Mouse (Mus musculus): ENCODE data around the gene Glrp1. TPM values are rescaled to one million over a fixed set of nuclear protein-coding genes. Genes with fewer than 3 reads are reported as not detected.

The Glrp1 gene
- total and polyA plus RNA-seq, 2 experiments from 2014 or later = 0.26 TPM; not detected in 1

DNA sequence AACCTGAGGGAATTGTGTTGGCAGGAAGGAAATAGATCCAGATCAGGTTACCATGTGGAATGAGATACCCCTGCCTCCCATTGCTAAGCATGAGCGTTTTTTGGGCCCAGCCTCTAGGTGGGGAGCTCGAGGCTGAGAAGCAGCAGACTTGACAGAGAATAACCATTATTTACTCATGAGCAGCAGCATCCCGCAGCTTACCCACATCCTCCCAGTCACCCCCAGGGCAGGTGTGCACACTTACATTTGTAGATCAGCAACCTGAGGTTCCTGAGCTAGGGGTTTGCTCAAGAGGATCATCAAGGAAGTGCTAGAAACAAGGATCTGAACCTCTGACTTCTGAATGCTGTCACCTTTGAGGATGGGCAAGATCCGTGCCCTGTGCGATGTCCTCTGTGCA, 3.5 kb downstream of the Glrp1 start:
- H3K4me2 ChIP-seq (ENCODE audit: low read depth, low read length) = no peak overlapping the region
- H3K27me3 ChIP-seq (ENCODE audit: control insufficient read depth, insufficient read depth, low read length) = no peaks in the 10 kb centered on the region
- 78% methylated on average over 5 of the region's 5 CpGs for WGBS
- no peak overlapping the region for H3K9ac ChIP-seq (replicated peaks; ENCODE audit: low read depth, low read length)
- TF ChIP-seq CTCF (IDR thresholded peaks at IDR 0.05; ENCODE audit: low read depth) = no peak
- TF ChIP-seq EP300 (IDR thresholded peaks at IDR 0.05; ENCODE audit: low read depth) = no peak
- no peaks in the 10 kb centered on the region for H3K36me3 ChIP-seq (replicated peaks; ENCODE audit: control insufficient read depth, insufficient read depth, low read length)
- H3K27ac ChIP-seq (ENCODE audit: low read depth) = no peak overlapping the region
- no peaks in the 10 kb centered on the region for H3K9me3 ChIP-seq (replicated peaks; ENCODE audit: control insufficient read depth, low read length)
- DNase-seq (ENCODE audit: low spot score) (no peak), ATAC-seq (ENCODE audit: insufficient read depth, low read depth) (no peak)
- H3K4me1 ChIP-seq (ENCODE audit: control insufficient read depth, insufficient read depth) = no peaks in the 10 kb centered on the region
- no peak overlapping the region for H3K4me3 ChIP-seq (ENCODE audit: low read depth, low read length)

DNA sequence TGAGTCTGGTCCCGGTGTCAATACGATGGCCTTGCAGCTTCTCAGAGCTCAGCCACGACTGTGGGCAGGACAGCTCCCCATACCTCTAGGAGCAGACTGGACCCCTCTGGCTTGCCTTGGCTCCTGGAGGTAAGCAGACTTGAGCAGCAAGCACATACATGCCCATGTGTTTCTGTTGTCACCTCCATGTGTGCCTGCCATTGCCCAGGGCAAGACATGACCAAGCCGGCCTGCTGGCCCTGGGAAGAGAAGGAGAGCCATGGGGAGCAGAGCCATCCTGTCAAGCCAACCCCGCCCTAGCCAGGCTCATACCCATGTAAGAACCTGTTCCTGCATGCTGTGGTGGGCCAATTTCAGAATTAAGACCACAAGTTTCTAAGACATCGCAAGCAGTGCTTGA, 4.2 kb downstream of the Glrp1 start:
- Histone ChIP-seq H3K9me3 (replicated peaks; ENCODE audit: control insufficient read depth, low read length) (no peaks in the 10 kb centered on the region), H3K36me3 (replicated peaks; ENCODE audit: control insufficient read depth, insufficient read depth, low read length) (no peaks in the 10 kb centered on the region), H3K4me2 (ENCODE audit: low read depth, low read length) (no peak overlapping the region), H3K4me1 (ENCODE audit: control insufficient read depth, insufficient read depth) (no peaks in the 10 kb centered on the region), H3K27me3 (ENCODE audit: control insufficient read depth, insufficient read depth, low read length) (no peaks in the 10 kb centered on the region), H3K4me3 (ENCODE audit: low read depth, low read length) (no peak overlapping the region), H3K27ac (ENCODE audit: low read depth) (no peak overlapping the region), H3K9ac (replicated peaks; ENCODE audit: low read depth, low read length) (no peak overlapping the region)
- ATAC-seq (ENCODE audit: insufficient read depth, low read depth) (no peak), DNase-seq (ENCODE audit: low spot score) (no peak)
- 82% methylated on average over 6 of the region's 6 CpGs for WGBS
- TF ChIP-seq CTCF (IDR thresholded peaks at IDR 0.05; ENCODE audit: low read depth) = no peak
- TF ChIP-seq EP300 (IDR thresholded peaks at IDR 0.05; ENCODE audit: low read depth) = no peak

GRCm38 (mm10) chr1:88504531-88504945, 5.3 kb downstream of the Glrp1 start:
- H3K4me3 ChIP-seq (ENCODE audit: low read depth, low read length) = no peak overlapping the region
- no peak for DNase-seq (ENCODE audit: low spot score)
- no peak overlapping the region for H3K4me2 ChIP-seq (ENCODE audit: low read depth, low read length)
- H3K36me3 ChIP-seq (replicated peaks; ENCODE audit: control insufficient read depth, insufficient read depth, low read length) = no peaks in the 10 kb centered on the region
- no peak overlapping the region for H3K27ac ChIP-seq (ENCODE audit: low read depth)
- ATAC-seq (ENCODE audit: insufficient read depth, low read depth) = no peak
- no peaks in the 10 kb centered on the region for H3K4me1 ChIP-seq (ENCODE audit: control insufficient read depth, insufficient read depth)
- WGBS = 23% methylated on average over 7 of the region's 7 CpGs
- H3K9ac ChIP-seq (replicated peaks; ENCODE audit: low read depth, low read length) = no peak overlapping the region
- H3K9me3 ChIP-seq (replicated peaks; ENCODE audit: control insufficient read depth, low read length) = no peaks in the 10 kb centered on the region
- H3K27me3 ChIP-seq (ENCODE audit: control insufficient read depth, insufficient read depth, low read length) = no peaks in the 10 kb centered on the region
- TF ChIP-seq EP300 (IDR thresholded peaks at IDR 0.05; ENCODE audit: low read depth) (no peak), CTCF (IDR thresholded peaks at IDR 0.05; ENCODE audit: low read depth) (no peak)

DNA sequence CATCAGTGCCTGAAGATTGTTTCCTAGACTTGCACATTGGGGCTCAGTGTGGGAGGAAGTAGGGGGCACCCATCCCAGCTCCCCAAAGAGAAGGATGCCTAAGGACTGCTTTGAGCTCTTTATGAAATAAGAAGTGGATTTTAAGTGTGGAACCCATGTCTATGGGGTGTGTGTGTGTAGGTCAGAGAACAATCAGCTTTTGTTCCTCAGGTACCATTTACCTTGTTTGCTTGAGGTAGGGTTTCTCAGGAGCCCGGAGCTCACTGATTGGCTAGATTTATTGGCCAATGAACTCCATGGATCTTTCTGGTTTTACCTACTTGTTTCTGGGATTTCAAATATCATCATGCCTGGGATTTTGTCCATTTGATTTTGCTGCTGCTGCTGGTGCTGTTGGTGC, 7.0 kb downstream of the Glrp1 start:
- DNase-seq (ENCODE audit: low spot score) = no peak
- no peak for ATAC-seq (ENCODE audit: insufficient read depth, low read depth)
- no peaks in the 10 kb centered on the region for H3K36me3 ChIP-seq (replicated peaks; ENCODE audit: control insufficient read depth, insufficient read depth, low read length)
- no peaks in the 10 kb centered on the region for H3K9me3 ChIP-seq (replicated peaks; ENCODE audit: control insufficient read depth, low read length)
- no peaks in the 10 kb centered on the region for H3K4me1 ChIP-seq (ENCODE audit: control insufficient read depth, insufficient read depth)
- H3K4me3 ChIP-seq (ENCODE audit: low read depth, low read length) = no peak overlapping the region
- TF ChIP-seq EP300 (IDR thresholded peaks at IDR 0.05; ENCODE audit: low read depth) (no peak), CTCF (IDR thresholded peaks at IDR 0.05; ENCODE audit: low read depth) (no peak)
- WGBS = 92% methylated on average over 1 of the region's 1 CpGs
- no peak overlapping the region for H3K4me2 ChIP-seq (ENCODE audit: low read depth, low read length)
- H3K27ac ChIP-seq (ENCODE audit: low read depth) = no peak overlapping the region
- H3K9ac ChIP-seq (replicated peaks; ENCODE audit: low read depth, low read length) = no peak overlapping the region
- no peaks in the 10 kb centered on the region for H3K27me3 ChIP-seq (ENCODE audit: control insufficient read depth, insufficient read depth, low read length)

DNA sequence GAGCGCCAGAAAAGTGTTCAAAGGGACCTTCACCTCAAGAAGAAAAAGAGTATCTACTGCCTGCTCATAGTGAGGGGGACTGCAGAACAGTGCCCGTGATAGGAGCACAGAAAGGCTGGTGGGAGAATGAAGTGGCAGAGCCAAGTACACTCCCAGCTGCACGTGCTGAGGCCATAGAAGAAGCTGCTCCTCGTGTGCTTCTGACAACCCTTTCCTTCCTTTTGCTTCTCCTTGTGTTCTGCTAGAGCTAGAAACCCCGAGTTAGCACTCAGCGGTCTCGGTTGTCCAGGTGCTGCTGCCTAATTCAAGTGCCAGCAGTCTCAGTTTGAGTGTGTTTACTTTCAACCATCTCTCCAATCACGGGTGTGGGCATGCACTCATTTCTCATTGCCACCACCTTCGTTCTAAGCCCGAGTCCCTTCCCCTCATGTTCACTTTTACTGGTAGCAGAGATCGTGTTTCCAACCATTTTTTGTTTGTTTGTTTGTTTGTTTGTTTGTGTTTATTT, 10.6 kb downstream of the Glrp1 start:
- TF ChIP-seq EP300 (IDR thresholded peaks at IDR 0.05; ENCODE audit: low read depth) (no peak), CTCF (IDR thresholded peaks at IDR 0.05; ENCODE audit: low read depth) (no peak)
- Histone ChIP-seq H3K27ac (ENCODE audit: low read depth) (no peak overlapping the region), H3K27me3 (ENCODE audit: control insufficient read depth, insufficient read depth, low read length) (no peaks in the 10 kb centered on the region), H3K4me2 (ENCODE audit: low read depth, low read length) (no peak overlapping the region), H3K4me3 (ENCODE audit: low read depth, low read length) (no peak overlapping the region), H3K9ac (replicated peaks; ENCODE audit: low read depth, low read length) (no peak overlapping the region), H3K36me3 (replicated peaks; ENCODE audit: control insufficient read depth, insufficient read depth, low read length) (no peaks in the 10 kb centered on the region), H3K9me3 (replicated peaks; ENCODE audit: control insufficient read depth, low read length) (no peaks in the 10 kb centered on the region), H3K4me1 (ENCODE audit: control insufficient read depth, insufficient read depth) (no peaks in the 10 kb centered on the region)
- 73% methylated on average over 11 of the region's 11 CpGs for WGBS
- DNase-seq (ENCODE audit: low spot score) (no peak), ATAC-seq (ENCODE audit: insufficient read depth, low read depth) (no peak)

GRCm38 (mm10) chr1:88497407-88497806, 12.5 kb downstream of the Glrp1 start:
- TF ChIP-seq EP300 (IDR thresholded peaks at IDR 0.05; ENCODE audit: low read depth) (no peak), CTCF (IDR thresholded peaks at IDR 0.05; ENCODE audit: low read depth) (no peak)
- H3K36me3 ChIP-seq (replicated peaks; ENCODE audit: control insufficient read depth, insufficient read depth, low read length) = no peaks in the 10 kb centered on the region
- ATAC-seq (ENCODE audit: insufficient read depth, low read depth) = no peak
- no peak overlapping the region for H3K9ac ChIP-seq (replicated peaks; ENCODE audit: low read depth, low read length)
- H3K4me3 ChIP-seq (ENCODE audit: low read depth, low read length) = no peak overlapping the region
- DNase-seq (ENCODE audit: low spot score) = no peak
- no peaks in the 10 kb centered on the region for H3K9me3 ChIP-seq (replicated peaks; ENCODE audit: control insufficient read depth, low read length)
- H3K4me2 ChIP-seq (ENCODE audit: low read depth, low read length) = no peak overlapping the region
- 29% methylated on average over 3 of the region's 3 CpGs for WGBS
- no peak overlapping the region for H3K27ac ChIP-seq (ENCODE audit: low read depth)
- H3K27me3 ChIP-seq (ENCODE audit: control insufficient read depth, insufficient read depth, low read length) = no peaks in the 10 kb centered on the region
- no peaks in the 10 kb centered on the region for H3K4me1 ChIP-seq (ENCODE audit: control insufficient read depth, insufficient read depth)

Measured in heart, postnatal 0 days (tissue).